Mouse (Mus musculus) CH12.LX (cell line): Measurements from ENCODE around the gene Serpinf2. TPM values are rescaled to one million over a fixed set of nuclear protein-coding genes. Genes with fewer than 3 reads are reported as not detected.
A peak's percentile ranks its signal among the peaks of the same experiment; 100 is the strongest.

Experiments
- DNase-seq: peaks from one replicate; pipeline ENCODE4 v3.0.0-alpha.2; 2013; ENCODE audit errors: extremely low read depth
- H3K27ac ChIP-seq: 2 replicates; pipeline ENCODE4 v1.5.1; 2012; ENCODE audit warnings: low read depth, mild to moderate bottlenecking, control low read depth, moderate library complexity; ENCODE audit not compliant: insufficient read depth
- H3K27me3 ChIP-seq: replicated peaks from 2 replicates; pipeline ENCODE3; 2012; ENCODE audit warnings: inconsistent platforms
- H3K36me3 ChIP-seq, 2 experiments: replicated peaks in 1 of 2; 2 replicates each; pipeline versions ENCODE3 to v1.6.1; 2012; ENCODE audit warnings: inconsistent platforms in 1 of 2, low read length in 1 of 2, mild to moderate bottlenecking in 1 of 2, mixed read lengths in 1 of 2, moderate library complexity in 1 of 2; ENCODE audit not compliant: control insufficient read depth in 1 of 2, insufficient read depth in 1 of 2
- H3K4me1 ChIP-seq, 2 experiments: 2 replicates each; pipeline ENCODE4 v1.6.1; 2012; ENCODE audit warnings: inconsistent platforms in 1 of 2, moderate library complexity in 1 of 2; ENCODE audit not compliant: insufficient read depth in 2 of 2, control insufficient read depth in 1 of 2
- H3K4me2 ChIP-seq: 2 replicates; pipeline ENCODE4 v1.6.1; 2012; ENCODE audit warnings: low read depth, mild to moderate bottlenecking, control low read depth; ENCODE audit not compliant: poor library complexity, insufficient read depth, severe bottlenecking
- H3K4me3 ChIP-seq, 3 experiments: fragments of 150-350 bp in 1 of 3; sonication (generic) in 1 of 3; replicated peaks in 1 of 3; 2 replicates each; pipeline versions ENCODE3 to v1.5.1; 2011 to 2012; ENCODE audit warnings: low read depth in 2 of 3, low read length in 2 of 3, mild to moderate bottlenecking in 2 of 3, moderate library complexity in 2 of 3, control low read depth in 1 of 3, improper control_type of control experiment in 1 of 3, inconsistent platforms in 1 of 3, mixed read lengths in 1 of 3; ENCODE audit not compliant: poor library complexity in 1 of 3
- H3K79me2 ChIP-seq: replicated peaks from 2 replicates; pipeline ENCODE4 v1.6.1; 2012; ENCODE audit warnings: mild to moderate bottlenecking, moderate library complexity; ENCODE audit not compliant: control insufficient read depth, poor library complexity, insufficient read depth, severe bottlenecking; ENCODE audit errors: extremely low read depth
- H3K9ac ChIP-seq: 2 replicates; pipeline ENCODE4 v1.6.1; 2012; ENCODE audit warnings: low read depth, mild to moderate bottlenecking, control low read depth, moderate library complexity; ENCODE audit not compliant: insufficient read depth
- H3K9me3 ChIP-seq: replicated peaks from 2 replicates; pipeline ENCODE3; 2012; ENCODE audit warnings: low read length, inconsistent platforms, mixed read lengths
- BHLHE40 ChIP-seq: IDR thresholded peaks from 2 replicates; pipeline ENCODE4 v1.6.1; 2011; ENCODE audit warnings: mild to moderate bottlenecking, low read depth, low read length, improper control_type of control experiment
- CHD1 ChIP-seq: IDR thresholded peaks from 2 replicates; pipeline ENCODE4 v1.6.1; 2012; ENCODE audit warnings: low read depth, low read length, improper control_type of control experiment, inconsistent platforms
- CHD2 ChIP-seq: IDR thresholded peaks from 2 replicates; pipeline ENCODE4 v1.6.1; 2011; ENCODE audit warnings: low read length, improper control_type of control experiment
- CTCF ChIP-seq, 2 experiments: IDR thresholded peaks in 1 of 2; conservative IDR thresholded peaks in 1 of 2; 2 replicates each; pipeline ENCODE4 v1.5.1; 2011 to 2012; ENCODE audit warnings: low read depth in 2 of 2, low read length in 2 of 2, improper control_type of control experiment in 1 of 2, inconsistent platforms in 1 of 2, mild to moderate bottlenecking in 1 of 2, moderate library complexity in 1 of 2
- E2F4 ChIP-seq: IDR thresholded peaks from 2 replicates; pipeline ENCODE4 v1.6.1; 2011; ENCODE audit warnings: low read depth, low read length, improper control_type of control experiment; ENCODE audit not compliant: insufficient replicate concordance
- ELF1 ChIP-seq: IDR thresholded peaks from 2 replicates; pipeline ENCODE4 v1.6.1; 2014; ENCODE audit warnings: low read depth, mild to moderate bottlenecking, inconsistent platforms, low read length, improper control_type of control experiment
- EP300 ChIP-seq: IDR thresholded peaks from 2 replicates; pipeline ENCODE4 v1.6.1; 2011; ENCODE audit warnings: low read length, improper control_type of control experiment
- ETS1 ChIP-seq: conservative IDR thresholded peaks from 2 replicates; pipeline ENCODE4 v1.6.1; 2012; ENCODE audit warnings: low read depth, mild to moderate bottlenecking, inconsistent platforms, low read length, improper control_type of control experiment, moderate library complexity
- GABPA ChIP-seq: IDR thresholded peaks from 2 replicates; pipeline ENCODE4 v1.6.1; 2012; ENCODE audit warnings: low read depth, low read length, improper control_type of control experiment, inconsistent platforms; ENCODE audit not compliant: insufficient replicate concordance
- HCFC1 ChIP-seq: IDR thresholded peaks from 2 replicates; pipeline ENCODE4 v1.6.1; 2012; ENCODE audit warnings: low read depth, mild to moderate bottlenecking, inconsistent platforms, low read length, improper control_type of control experiment
- IRF4 ChIP-seq: IDR thresholded peaks from 2 replicates; pipeline ENCODE4 v1.6.1; 2014; ENCODE audit warnings: low read depth, mild to moderate bottlenecking, inconsistent platforms, low read length, improper control_type of control experiment
- JUN ChIP-seq: IDR thresholded peaks from 2 replicates; pipeline ENCODE4 v1.6.1; 2011; ENCODE audit warnings: low read depth, mild to moderate bottlenecking, low read length, improper control_type of control experiment, moderate library complexity; ENCODE audit not compliant: insufficient read depth
- JUND ChIP-seq: conservative IDR thresholded peaks from 2 replicates; pipeline ENCODE4 v1.6.1; 2011; ENCODE audit warnings: low read depth, low read length, improper control_type of control experiment
- MAX ChIP-seq: IDR thresholded peaks from 2 replicates; pipeline ENCODE4 v1.6.1; 2011; ENCODE audit warnings: low read length, improper control_type of control experiment
- MAZ ChIP-seq: IDR thresholded peaks from 2 replicates; pipeline ENCODE4 v1.6.1; 2012; ENCODE audit warnings: low read depth, mild to moderate bottlenecking, inconsistent platforms, low read length, improper control_type of control experiment, moderate library complexity
- MEF2A ChIP-seq: IDR thresholded peaks from 2 replicates; pipeline ENCODE4 v1.6.1; 2014; ENCODE audit warnings: low read depth, mild to moderate bottlenecking, inconsistent platforms, low read length, improper control_type of control experiment, borderline replicate concordance
- MXI1 ChIP-seq: IDR thresholded peaks from 2 replicates; pipeline ENCODE4 v1.6.1; 2011; ENCODE audit warnings: mild to moderate bottlenecking, low read depth, low read length, improper control_type of control experiment
- NRF1 ChIP-seq: IDR thresholded peaks from 2 replicates; pipeline ENCODE4 v1.6.1; 2014; ENCODE audit warnings: low read depth, mild to moderate bottlenecking, inconsistent platforms, low read length, improper control_type of control experiment, moderate library complexity
- POLR2A ChIP-seq: IDR thresholded peaks from 2 replicates; pipeline ENCODE4 v1.6.1; 2011; ENCODE audit warnings: low read depth, mild to moderate bottlenecking, improper control_type of control experiment, low read length
- POLR2AphosphoS2 ChIP-seq: IDR thresholded peaks from 2 replicates; pipeline ENCODE4 v1.6.1; 2011; ENCODE audit warnings: low read depth, low read length, improper control_type of control experiment
- RAD21 ChIP-seq: IDR thresholded peaks from 2 replicates; pipeline ENCODE4 v1.6.1; 2011; ENCODE audit warnings: low read depth, mild to moderate bottlenecking, low read length, improper control_type of control experiment, moderate library complexity
- SIN3A ChIP-seq: IDR thresholded peaks from 2 replicates; pipeline ENCODE4 v1.6.1; 2012; ENCODE audit warnings: low read length, improper control_type of control experiment, inconsistent platforms
- SMC3 ChIP-seq: IDR thresholded peaks from 2 replicates; pipeline ENCODE4 v1.6.1; 2011; ENCODE audit warnings: low read depth, low read length, improper control_type of control experiment
- TBP ChIP-seq: conservative IDR thresholded peaks from 2 replicates; pipeline ENCODE4 v1.6.1; 2011; ENCODE audit warnings: low read depth, low read length, improper control_type of control experiment
- TCF12 ChIP-seq: IDR thresholded peaks from 2 replicates; pipeline ENCODE4 v1.6.1; 2014; ENCODE audit warnings: low read depth, mild to moderate bottlenecking, inconsistent platforms, low read length, improper control_type of control experiment
- UBTF ChIP-seq: IDR thresholded peaks from 2 replicates; pipeline ENCODE4 v1.6.1; 2012; ENCODE audit warnings: low read depth, mild to moderate bottlenecking, inconsistent platforms, low read length, improper control_type of control experiment, moderate library complexity
- USF1 ChIP-seq: IDR thresholded peaks from 2 replicates; pipeline ENCODE4 v1.6.1; 2014; ENCODE audit warnings: low read depth, mild to moderate bottlenecking, inconsistent platforms, low read length, improper control_type of control experiment
- USF2 ChIP-seq: conservative IDR thresholded peaks from 2 replicates; pipeline ENCODE4 v1.6.1; 2011; ENCODE audit warnings: low read depth, low read length, improper control_type of control experiment
- ZC3H11A ChIP-seq: IDR thresholded peaks from 2 replicates; pipeline ENCODE4 v1.6.1; 2012; ENCODE audit warnings: low read depth, mild to moderate bottlenecking, inconsistent platforms, low read length, improper control_type of control experiment
- ZNF384 ChIP-seq: IDR thresholded peaks from 2 replicates; pipeline ENCODE4 v1.6.1; 2012; ENCODE audit warnings: low read depth, low read length, improper control_type of control experiment, inconsistent platforms
- dilution Hi-C: fragments of 300-500 bp; cut with MboI; formaldehyde crosslinking; loops from 2 replicates; pipeline ENCODE4 v1.14.3; 2020; ENCODE audit warnings: low sequenced_read_pairs; ENCODE audit not compliant: extremely low pct_unique_long_range_greater_than_20kb, extremely low pct_ligation_motif_present
- in situ Hi-C: fragments of 300-500 bp; cut with MboI; formaldehyde crosslinking; loops from 3 replicates; pipeline ENCODE4 v1.14.3; 2019; ENCODE audit warnings: low sequenced_read_pairs, low pct_ligation_motif_present, low pct_unique_long_range_greater_than_20kb, mixed read lengths
- polyA plus RNA-seq: library from polyadenylated mRNA; unstranded; fragments of >175 nt; gene quantifications from 2 replicates; pipeline ENCODE4 v1.2.1, GENCODE M21; 2012; ENCODE audit warnings: low read depth; ENCODE audit not compliant: insufficient read length
- total RNA-seq, 2 experiments: library from RNA; depleted of rRNA; stranded (reverse); fragments of 300-350 nt in 1 of 2; fragments of >200 nt in 1 of 2; gene quantifications; 2 replicates each; pipeline ENCODE4 v1.2.3; 2012 to 2014

Serpinf2 gene
- total and polyA plus RNA-seq, 3 experiments = 0.08 to 0.26 TPM; not detected in 1

GRCm38 (mm10) chr11:75429019-75429705, 10.2 kb downstream of the Serpinf2 start:
- peak overlapping the region; percentile 12; the same call in 1 of the 2 replicates for H3K27ac ChIP-seq
- no peaks in the 10 kb centered on the region for H3K36me3 ChIP-seq
- dilution Hi-C loops = no loop called here
- H3K4me1 ChIP-seq = peaks cover 4 to 16% of the 10 kb centered on the region in 2 experiments; a peak in 3 of 4 replicates
- no peak for TF ChIP-seq USF2
- TF ChIP-seq UBTF = no peak
- peak; percentile 75 for TF ChIP-seq NRF1
- TF ChIP-seq JUN = no peak
- TF ChIP-seq USF1 = no peak
- no peak for TF ChIP-seq E2F4
- TF ChIP-seq SMC3 = no peak
- no peak for TF ChIP-seq GABPA
- no peak for TF ChIP-seq MEF2A
- no peak for TF ChIP-seq HCFC1
- no peak; the same call in 1 of the 2 replicates for TF ChIP-seq TBP
- 0 out of 2 replicates have a peak, but pooled peaks have one; percentile 30 for TF ChIP-seq MAX
- no peak for TF ChIP-seq EP300
- no peak for TF ChIP-seq MAZ
- TF ChIP-seq JUND = no peak
- no peak for TF ChIP-seq CTCF (conservative IDR thresholded peaks at IDR 0.05 in 1 of 2, IDR thresholded peaks at IDR 0.05 in 1 of 2; ENCODE audit: low read depth in 2 of 2, low read length in 2 of 2)
- TF ChIP-seq RAD21 = no peak
- TF ChIP-seq CHD2 = peak; percentile 40; the same call in 1 of the 2 replicates
- TF ChIP-seq TCF12 = 0 out of 2 replicates have a peak, but pooled peaks have one; percentile 53
- peak; percentile 70; the same call in 1 of the 2 replicates for TF ChIP-seq MXI1
- no peak for TF ChIP-seq ZC3H11A
- peak; percentile 69 for TF ChIP-seq POLR2A
- TF ChIP-seq BHLHE40 = no peak
- TF ChIP-seq ZNF384 = no peak
- peak; percentile 68; the same call in 1 of the 2 replicates for TF ChIP-seq ELF1
- peak; percentile 75 for TF ChIP-seq IRF4
- TF ChIP-seq POLR2AphosphoS2 = no peak
- TF ChIP-seq CHD1 = no peak
- no peak for TF ChIP-seq ETS1
- TF ChIP-seq SIN3A = no peak
- in situ Hi-C loops = no loop called here
- H3K9ac ChIP-seq = peak overlapping the region; percentile 34
- peak overlapping the region; percentile 25; the same call in 1 of the 2 replicates for H3K4me2 ChIP-seq
- no peaks in the 10 kb centered on the region for H3K79me2 ChIP-seq
- H3K27me3 ChIP-seq = no peaks in the 10 kb centered on the region
- no peak overlapping the region for H3K4me3 ChIP-seq
- peak; percentile 65 for DNase-seq
- H3K9me3 ChIP-seq = peaks cover 3% of the 10 kb centered on the region
